Mouse (Mus musculus): ENCODE data around the gene Gabbr2.

DNA sequence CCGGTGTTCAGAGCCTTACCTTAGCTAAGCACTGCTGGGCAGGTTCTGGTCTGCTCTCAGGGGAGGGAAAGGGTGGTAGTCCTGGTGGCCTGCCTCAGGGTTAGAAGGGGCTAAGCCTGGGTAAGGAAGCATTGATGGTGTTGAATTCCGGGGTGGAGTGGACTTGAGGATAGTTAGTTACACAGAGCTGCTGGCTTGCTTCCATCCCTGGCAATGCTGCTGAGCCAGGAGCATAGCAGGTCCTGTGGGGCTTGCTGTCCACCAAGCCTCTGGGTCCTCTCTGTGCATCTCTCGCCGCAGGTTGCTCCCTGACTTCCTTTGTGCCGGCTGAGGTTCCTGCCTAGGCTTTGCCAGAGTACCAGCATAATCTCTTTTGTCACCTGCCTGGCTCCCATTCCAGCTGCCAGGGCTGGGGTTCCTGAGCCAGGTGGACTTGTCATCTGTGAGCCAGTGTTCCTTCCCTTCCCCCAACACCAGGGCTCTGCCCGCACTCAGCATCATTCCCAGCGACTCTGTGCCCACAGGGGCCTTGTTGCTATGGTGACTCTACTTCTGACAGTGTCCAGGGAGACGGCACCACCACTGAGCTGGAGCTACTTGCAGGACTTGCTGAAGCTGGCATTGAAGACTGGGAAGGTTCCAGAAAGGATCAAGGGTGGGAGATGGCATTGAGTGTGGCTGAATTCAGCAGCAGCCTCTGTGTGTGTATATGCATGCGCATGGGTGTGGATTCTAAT is 262.2 kb downstream of the Gabbr2 start:
- TF ChIP-seq CTCF (IDR thresholded peaks at IDR 0.05; ENCODE audit: low read depth, low read length) (no peak), POLR2A (IDR thresholded peaks at IDR 0.05; ENCODE audit: insufficient read depth, low read length) (no peak)

All from ES-Bruce4 (cell line).